Mouse (Mus musculus): ENCODE data around the gene Htra1. TPM values are rescaled to one million over a fixed set of nuclear protein-coding genes. Genes with fewer than 3 reads are reported as not detected.
A peak's percentile ranks its signal among the peaks of the same experiment; 100 is the strongest.

The Htra1 gene
- total RNA-seq, 2 experiments from 2014 or later: 200 to 236 TPM

- no peak overlapping the region for H3K4me3 ChIP-seq
- no peak overlapping the region for H3K27ac ChIP-seq
- TF ChIP-seq CTCF (IDR thresholded peaks at IDR 0.05): no peak
- intact Hi-C loops (cut with DNase I): no loop called here
- DNase-seq (ENCODE audit: extremely low spot score in 1 of 2, low spot score in 2 of 2): no peak
Observed at GRCm38 (mm10) chr7:130988146-130988545, 52.2 kb downstream of the Htra1 start.

DNA sequence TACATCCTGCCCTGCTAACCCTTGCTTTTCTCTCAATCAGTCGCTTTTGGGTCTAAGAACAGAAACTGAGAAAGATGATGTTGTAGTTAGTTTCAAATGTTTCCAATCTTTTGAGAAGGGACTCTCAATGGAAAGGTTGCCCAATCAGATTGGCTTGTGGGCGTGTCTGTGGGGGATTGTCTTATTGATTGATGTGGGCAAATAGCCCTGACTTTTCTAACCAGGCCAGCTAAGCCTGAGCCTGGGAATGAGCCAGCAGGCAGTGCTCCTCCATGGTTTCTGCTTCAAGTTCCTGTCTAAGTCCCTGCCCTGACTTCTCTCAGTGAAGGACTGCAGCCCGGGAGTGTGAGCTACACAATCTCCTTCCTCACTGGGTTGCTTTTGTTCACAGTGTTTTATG lies 53.5 kb downstream of the Htra1 start:
- no peak for DNase-seq (ENCODE audit: extremely low spot score in 1 of 2, low spot score in 2 of 2)
- no peak for TF ChIP-seq CTCF (IDR thresholded peaks at IDR 0.05)
- no peak overlapping the region for H3K27ac ChIP-seq
- H3K4me3 ChIP-seq: no peak overlapping the region
- intact Hi-C loops (cut with DNase I): no loop called here

DNA sequence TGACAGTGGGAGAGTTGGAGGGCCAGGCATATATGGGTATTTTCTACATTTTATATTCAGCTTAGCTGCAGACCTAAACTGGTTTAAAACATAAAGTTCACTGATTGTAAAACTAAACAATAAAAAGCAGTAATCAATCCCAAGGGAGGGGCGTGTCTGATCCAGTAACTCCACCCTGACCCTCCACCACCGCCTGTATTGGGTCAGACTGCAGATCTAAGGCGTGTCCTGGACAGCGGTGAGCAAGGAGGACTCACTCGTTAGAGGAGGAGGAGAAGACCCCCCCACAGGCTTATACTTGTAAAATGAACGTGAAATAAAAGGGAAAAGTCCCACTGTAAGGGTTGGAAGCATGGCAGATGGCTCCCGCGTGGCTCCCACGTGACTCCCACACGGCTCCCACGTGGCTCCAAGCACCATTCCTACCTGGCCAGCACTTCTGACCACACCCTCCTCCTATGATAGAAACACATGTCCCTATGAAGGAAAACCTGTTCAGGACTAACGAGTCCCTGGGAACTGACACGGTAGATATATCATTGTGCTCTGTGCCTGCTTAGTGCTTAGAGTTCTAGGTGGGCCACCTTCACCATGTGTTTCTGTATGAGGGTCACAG lies 55.4 kb downstream of the Htra1 start:
- no peak overlapping the region for H3K4me3 ChIP-seq
- TF ChIP-seq CTCF (IDR thresholded peaks at IDR 0.05): no peak
- intact Hi-C loops (cut with DNase I): loop anchor here (5.0 kb wide), 1 partner anchor 51 kb away; no protein-coding TSS in a partner anchor
- DNase-seq (ENCODE audit: extremely low spot score in 1 of 2, low spot score in 2 of 2): no peak
- H3K27ac ChIP-seq: no peak overlapping the region

DNA sequence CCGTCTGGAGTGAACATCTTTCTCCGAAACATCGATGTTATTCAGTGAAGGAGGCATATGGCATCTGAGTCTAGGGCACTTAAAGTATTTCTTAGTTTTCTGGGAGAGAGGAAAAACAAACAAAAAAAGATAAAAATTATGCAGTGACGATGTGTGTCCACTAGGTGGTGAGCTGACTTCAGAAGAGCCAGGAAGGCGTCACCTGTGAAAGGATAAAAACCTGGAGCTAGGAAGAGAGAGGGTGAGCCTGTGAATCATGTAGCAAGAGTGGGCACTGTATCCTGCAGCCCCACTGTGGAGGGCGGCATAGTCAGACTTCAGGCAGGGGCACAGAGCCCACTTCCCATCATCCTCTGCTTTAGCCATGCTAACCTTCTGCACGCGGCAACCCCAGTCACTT lies 58.0 kb downstream of the Htra1 start:
- DNase-seq (ENCODE audit: extremely low spot score in 1 of 2, low spot score in 2 of 2): no peak
- intact Hi-C loops (cut with DNase I): loop anchor here (5.0 kb wide), 1 partner anchor 48 kb away; no protein-coding TSS in a partner anchor
- TF ChIP-seq CTCF (IDR thresholded peaks at IDR 0.05): peak; percentile 87

GRCm38 (mm10) chr7:131001976-131002726 lies 66.2 kb downstream of the Htra1 start:
- Histone ChIP-seq H3K27ac (no peak overlapping the region), H3K4me3 (no peak overlapping the region)
- TF ChIP-seq CTCF (IDR thresholded peaks at IDR 0.05): no peak
- intact Hi-C loops (cut with DNase I): no loop called here
- no peak for DNase-seq (ENCODE audit: extremely low spot score in 1 of 2, low spot score in 2 of 2)

More for the DNA sequence above, 58.0 kb downstream of the Htra1 start:
- H3K4me3 ChIP-seq: no peak overlapping the region
- H3K27ac ChIP-seq: no peak overlapping the region

DNA sequence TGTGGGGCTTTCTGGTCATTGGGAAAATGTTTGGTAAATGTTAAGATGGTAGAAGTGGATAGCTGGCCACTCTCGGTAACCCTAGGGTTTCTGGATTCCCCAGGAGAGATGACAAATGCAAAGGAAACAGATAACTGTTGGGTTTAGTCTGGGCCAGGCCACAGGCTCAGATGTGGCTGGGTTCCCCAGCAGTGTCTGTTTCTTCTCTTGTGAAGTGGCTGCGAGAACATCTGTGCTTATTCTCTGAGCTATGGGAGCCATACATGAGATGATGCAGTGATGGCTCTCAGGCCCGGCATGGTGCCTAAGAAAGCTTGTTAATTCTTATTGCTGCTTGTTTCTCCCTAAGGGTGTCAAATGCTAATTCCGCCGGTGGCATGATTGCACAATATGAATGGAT lies 68.2 kb downstream of the Htra1 start:
- Histone ChIP-seq H3K27ac (no peak overlapping the region), H3K4me3 (no peak overlapping the region)
- no peak for DNase-seq (ENCODE audit: extremely low spot score in 1 of 2, low spot score in 2 of 2)
- TF ChIP-seq CTCF (IDR thresholded peaks at IDR 0.05): no peak
- intact Hi-C loops (cut with DNase I): no loop called here

DNA sequence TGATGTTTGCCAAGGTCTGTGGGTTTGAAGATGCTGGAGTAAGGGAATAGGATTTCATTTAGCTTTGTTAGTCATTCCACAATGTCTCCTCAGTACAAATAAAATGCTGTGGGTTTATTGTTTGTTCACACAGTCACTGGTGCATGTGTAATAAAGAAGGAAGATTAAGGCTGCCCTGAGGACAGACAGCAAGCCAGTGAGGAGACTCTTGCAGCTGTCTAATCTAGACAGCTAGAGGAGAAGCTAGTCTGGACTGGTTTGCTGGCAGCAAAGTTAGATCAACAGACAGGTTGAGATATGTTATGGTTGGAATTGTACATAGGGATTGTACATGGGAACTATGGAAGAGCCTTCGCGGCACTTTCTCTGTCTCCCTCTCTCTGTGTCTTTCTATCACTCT lies 71.3 kb downstream of the Htra1 start:
- H3K4me3 ChIP-seq: no peak overlapping the region
- DNase-seq (ENCODE audit: extremely low spot score in 1 of 2, low spot score in 2 of 2): no peak
- no peak overlapping the region for H3K27ac ChIP-seq
- TF ChIP-seq CTCF (IDR thresholded peaks at IDR 0.05): no peak
- intact Hi-C loops (cut with DNase I): no loop called here

GRCm38 (mm10) chr7:131009178-131009577 lies 73.3 kb downstream of the Htra1 start:
- intact Hi-C loops (cut with DNase I): no loop called here
- no peak overlapping the region for H3K4me3 ChIP-seq
- no peak for TF ChIP-seq CTCF (IDR thresholded peaks at IDR 0.05)

DNA sequence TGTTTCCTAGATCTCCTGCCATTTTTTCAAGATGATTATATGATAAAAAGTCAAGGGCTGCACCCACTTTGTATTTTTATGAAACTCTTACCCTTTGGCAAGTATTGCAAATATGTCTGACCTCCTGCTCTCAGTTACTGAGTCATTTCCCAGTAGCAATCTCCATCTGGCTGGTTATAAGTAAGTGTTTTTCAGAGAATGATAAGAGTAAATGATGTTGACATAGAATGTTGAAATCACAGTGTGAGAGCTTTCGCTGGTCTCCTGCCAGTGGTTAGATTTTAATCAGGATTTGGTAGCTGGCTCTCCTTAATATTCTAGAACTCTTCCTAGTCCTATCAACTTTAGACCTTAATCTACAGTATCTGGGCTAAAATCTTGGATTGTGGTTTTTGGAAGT lies 76.0 kb downstream of the Htra1 start:
- no peak overlapping the region for H3K27ac ChIP-seq
- no peak for DNase-seq (ENCODE audit: extremely low spot score in 1 of 2, low spot score in 2 of 2)
- intact Hi-C loops (cut with DNase I): no loop called here
- TF ChIP-seq CTCF (IDR thresholded peaks at IDR 0.05): no peak
- H3K4me3 ChIP-seq: no peak overlapping the region

More at GRCm38 (mm10) chr7:131009178-131009577, 73.3 kb downstream of the Htra1 start:
- no peak overlapping the region for H3K27ac ChIP-seq
- no peak for DNase-seq (ENCODE audit: extremely low spot score in 1 of 2, low spot score in 2 of 2)

DNA sequence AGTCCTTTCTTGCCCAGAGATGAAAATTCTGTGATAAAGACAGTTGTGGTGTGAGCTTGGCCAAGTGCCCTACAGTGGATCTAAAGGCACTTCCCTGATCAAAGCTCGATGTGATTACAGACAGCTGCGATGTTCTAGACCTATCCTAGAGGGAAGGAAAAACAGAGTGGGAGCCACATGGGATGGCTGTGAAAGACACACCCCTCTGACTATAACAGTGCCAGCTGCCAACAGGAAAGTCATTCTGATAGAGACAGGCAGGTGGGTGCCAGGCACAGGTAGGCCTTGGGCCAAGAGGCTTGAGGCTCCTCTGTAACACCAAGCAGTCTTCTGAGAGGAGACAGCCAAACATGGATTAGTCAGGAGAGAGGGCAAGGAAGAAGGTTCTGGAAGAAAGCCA lies 83.3 kb downstream of the Htra1 start:
- TF ChIP-seq CTCF (IDR thresholded peaks at IDR 0.05): no peak
- no peak for DNase-seq (ENCODE audit: extremely low spot score in 1 of 2, low spot score in 2 of 2)
- H3K4me3 ChIP-seq: no peak overlapping the region
- intact Hi-C loops (cut with DNase I): no loop called here
- no peak overlapping the region for H3K27ac ChIP-seq

DNA sequence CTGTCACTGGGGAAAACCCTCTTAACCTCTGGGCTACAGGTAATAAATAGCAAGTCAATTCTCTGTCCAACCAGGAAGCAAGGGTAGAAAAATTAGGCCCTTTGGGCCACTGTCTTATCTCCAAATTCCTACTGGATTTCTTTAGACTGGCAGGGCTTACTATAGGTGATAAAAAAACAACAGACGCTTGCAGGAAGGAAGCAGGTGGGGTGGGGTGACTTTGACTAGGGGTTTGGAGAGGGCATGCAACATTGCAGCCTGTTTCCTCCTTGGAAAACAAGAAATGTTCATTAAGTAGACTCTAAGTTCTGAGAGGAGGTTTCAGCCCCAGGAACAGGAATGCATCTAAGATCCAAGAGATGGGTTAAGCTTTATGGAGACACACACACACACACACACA lies 88.9 kb downstream of the Htra1 start:
- no peak for TF ChIP-seq CTCF (IDR thresholded peaks at IDR 0.05)
- intact Hi-C loops (cut with DNase I): no loop called here
- H3K4me3 ChIP-seq: no peak overlapping the region

DNA sequence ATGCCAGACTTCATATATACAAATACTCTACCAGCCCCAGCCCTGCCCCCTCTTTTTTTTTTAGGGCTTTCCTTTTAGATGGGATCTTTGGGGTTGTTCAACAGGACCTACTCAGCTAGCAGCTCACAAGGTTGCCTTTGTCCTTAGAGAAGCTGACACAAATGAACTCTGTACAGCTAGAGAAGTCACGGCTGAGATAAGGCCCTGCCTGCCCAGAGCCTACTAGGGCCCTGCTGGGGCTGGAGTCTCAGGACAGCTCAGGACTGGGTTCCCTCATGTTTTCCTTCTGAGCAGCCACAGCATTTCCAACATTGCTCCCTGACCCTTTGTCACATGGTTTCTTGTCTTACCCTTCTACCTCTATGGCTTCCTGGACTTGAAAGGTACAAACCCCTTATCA lies 91.6 kb downstream of the Htra1 start:
- no peak for DNase-seq (ENCODE audit: extremely low spot score in 1 of 2, low spot score in 2 of 2)
- H3K4me3 ChIP-seq: no peak overlapping the region
- intact Hi-C loops (cut with DNase I): no loop called here
- no peak for TF ChIP-seq CTCF (IDR thresholded peaks at IDR 0.05)
- no peak overlapping the region for H3K27ac ChIP-seq

More for the DNA sequence above, 88.9 kb downstream of the Htra1 start:
- no peak for DNase-seq (ENCODE audit: extremely low spot score in 1 of 2, low spot score in 2 of 2)
- H3K27ac ChIP-seq: no peak overlapping the region

DNA sequence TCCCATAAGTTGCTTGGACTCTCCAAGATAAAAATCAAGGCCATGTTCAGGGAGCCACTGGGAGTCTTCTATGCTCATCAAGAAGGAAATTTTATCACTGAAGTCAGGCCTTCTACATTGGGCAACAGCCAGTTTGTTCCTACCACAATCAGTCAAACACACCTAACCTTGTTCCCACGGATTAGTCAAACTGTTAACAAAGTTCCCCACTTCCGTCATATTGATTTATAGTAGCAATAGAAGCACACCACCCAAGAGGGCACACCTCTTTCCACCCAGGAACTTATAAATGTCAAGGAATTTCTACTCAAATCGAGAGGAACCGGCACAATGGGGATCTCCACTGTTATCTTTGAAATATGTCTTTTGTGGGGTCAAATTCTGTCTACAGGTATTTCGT lies 95.8 kb downstream of the Htra1 start, which contains the start of gene Dmbt1:
Gene Dmbt1, plus strand, starts transcription at position 299 of the 400 bp plus-strand sequence.
- Histone ChIP-seq H3K4me3 (no peak within 1 kb of the TSS), H3K27ac (no peak within 1 kb of the TSS)
- DNase-seq (ENCODE audit: extremely low spot score in 1 of 2, low spot score in 2 of 2): no peak
- no peak for TF ChIP-seq CTCF (IDR thresholded peaks at IDR 0.05)
- intact Hi-C loops (cut with DNase I): no loop called here

Small RNA genes within 50 kb of the gene (microRNA-seq; reads per million reads assigned to microRNA genes)
- 0 to 0.97 reads per million in 2 experiments for gene Mir7061

Other genes with a start within 250 kb of the Htra1 start
- under 1 TPM; 0.23 to 0.56 TPM for gene Btbd16, start 162.0 kb upstream of the Htra1 start, total RNA-seq (2021)
- 10 to 100 TPM; 95.9 to 98.5 TPM for gene Plekha1, start 70.4 kb upstream of the Htra1 start, total RNA-seq (2021)
- gene Dmbt1, start 95.9 kb downstream of the Htra1 start, total RNA-seq (2021): not detected
- gene 4933402N03Rik, start 210.2 kb downstream of the Htra1 start, total RNA-seq (2021): not detected
- not detected for gene 5430419D17Rik, start 238.3 kb downstream of the Htra1 start, total RNA-seq (2021)

Measured in left cerebral cortex, adult 2 months (tissue).